Mouse (Mus musculus) kidney, embryonic 16.5 days (tissue): ENCODE data around the gene Kcnn1. TPM values are rescaled to one million over a fixed set of nuclear protein-coding genes. Genes with fewer than 3 reads are reported as not detected.
"Not testable (repeated sequence)": the region's sequence is repeated elsewhere in the genome, so short reads cannot be mapped to it uniquely, and the experiment has no call there.

Experiments used
- ATAC-seq: fragments of 200-750 bp; cut with Nextera tagmentation; 2 replicates; pipeline ENCODE4 v1.8.0; 2017; ENCODE audit warnings: moderate TSS enrichment; ENCODE audit not compliant: low FRiP score, low TSS enrichment
- H3K27ac ChIP-seq: fragments of 300-500 bp; sonication (generic); 2 replicates; pipeline ENCODE4 v1.5.1; 2014; ENCODE audit warnings: low read length
- H3K27me3 ChIP-seq: fragments of 300-500 bp; sonication (generic); 2 replicates; pipeline ENCODE4 v1.6.1; 2014; ENCODE audit warnings: low read length, control low read depth, mixed read lengths; ENCODE audit not compliant: insufficient read depth
- H3K36me3 ChIP-seq: fragments of 300-500 bp; sonication (generic); 2 replicates; pipeline ENCODE4 v1.6.1; 2014; ENCODE audit warnings: low read length, control low read depth, mixed read lengths; ENCODE audit not compliant: insufficient read depth
- H3K4me1 ChIP-seq: fragments of 300-500 bp; sonication (generic); 2 replicates; pipeline ENCODE4 v1.6.1; 2014; ENCODE audit warnings: low read length, control low read depth, mixed read lengths; ENCODE audit not compliant: insufficient read depth
- H3K4me2 ChIP-seq: fragments of 300-500 bp; sonication (generic); replicated peaks from 2 replicates; pipeline ENCODE4 v1.6.1; 2014; ENCODE audit warnings: low read depth, low read length
- H3K4me3 ChIP-seq: fragments of 300-500 bp; sonication (generic); 2 replicates; pipeline ENCODE4 v1.5.1; 2014; ENCODE audit warnings: mild to moderate bottlenecking, low read length
- H3K9ac ChIP-seq: fragments of 300-500 bp; sonication (generic); replicated peaks from 2 replicates; pipeline ENCODE4 v1.6.1; 2014; ENCODE audit warnings: low read length
- H3K9me3 ChIP-seq: fragments of 300-500 bp; sonication (generic); 2 replicates; pipeline ENCODE4 v1.6.1; 2016; ENCODE audit warnings: low read length, control low read depth
- WGBS: fragments of 180-500 bp; shearing (Covaris S2); extraction: QIAGEN DNeasy Blood & Tissue Kit; methylation state at CpG from one replicate; pipeline ENCODE4 v1.1.7; 2014; 5-methylcytosine and 5-hydroxymethylcytosine counted together
- polyA plus RNA-seq: library from polyadenylated mRNA; unstranded; fragments of >200 nt; fragmentation: Nextera tagmentation; extraction: Ambion mirVana; gene quantifications from 2 replicates; pipeline ENCODE4 v1.2.1, GENCODE M21; 2015

Gene Kcnn1
- polyA plus RNA-seq, 1 experiment from 2014 or later = 2.9 TPM

DNA sequence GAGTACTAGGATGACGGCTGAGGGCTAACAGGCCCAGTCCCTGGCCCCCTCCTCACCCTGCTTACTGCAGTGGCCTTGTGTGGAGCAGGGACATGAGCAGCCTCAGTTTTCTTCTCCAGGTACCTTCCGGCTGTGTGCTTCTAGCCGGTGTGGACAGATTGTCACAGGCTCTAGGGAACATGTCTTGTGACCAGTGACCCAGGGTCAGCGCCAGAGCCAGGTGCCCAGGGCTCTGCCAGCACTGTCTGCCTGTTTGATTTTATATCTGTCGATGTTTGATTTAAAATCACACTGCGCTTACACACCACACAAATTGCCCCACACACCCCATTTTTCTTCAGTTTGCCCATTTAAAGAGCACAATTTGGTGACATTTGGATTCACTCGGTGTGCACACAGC, 39.3 kb downstream of the Kcnn1 start:
- Histone ChIP-seq H3K4me1 (peaks cover 7% of the 10 kb centered on the region), H3K4me2 (no peak overlapping the region), H3K4me3 (no peak overlapping the region), H3K9me3 (peaks cover 6% of the 10 kb centered on the region; the same call in 1 of the 2 replicates), H3K36me3 (no peaks in the 10 kb centered on the region), H3K27ac (no peak overlapping the region), H3K27me3 (no peaks in the 10 kb centered on the region), H3K9ac (no peak overlapping the region)
- ATAC-seq = no peak
- 89% methylated on average over 7 of the region's 7 CpGs for WGBS

DNA sequence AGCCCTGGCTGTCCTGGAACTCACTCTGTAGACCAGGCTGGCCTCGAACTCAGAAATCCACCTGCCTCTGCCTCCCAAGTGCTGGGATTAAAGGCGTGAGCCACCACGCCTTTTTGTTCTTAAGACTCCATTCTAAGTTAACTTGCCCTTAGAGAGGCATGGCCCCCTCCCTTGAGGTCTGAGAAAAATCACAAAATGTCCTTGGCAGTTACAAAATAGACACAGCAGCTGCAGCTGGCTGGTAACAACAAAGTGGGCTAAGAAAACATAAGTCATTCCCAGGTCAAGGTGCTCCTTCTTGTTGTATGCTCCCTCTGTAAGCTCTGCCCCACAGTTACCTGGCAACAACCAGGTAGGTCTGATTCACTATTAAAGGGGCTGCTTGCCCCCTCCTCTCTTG, 40.5 kb downstream of the Kcnn1 start:
- not testable (repeated sequence) for H3K27me3 ChIP-seq, H3K9ac ChIP-seq, H3K27ac ChIP-seq, ATAC-seq, H3K36me3 ChIP-seq, H3K4me2 ChIP-seq, H3K4me1 ChIP-seq, H3K4me3 ChIP-seq
- peaks cover 12% of the 10 kb centered on the region; the same call in 1 of the 2 replicates for H3K9me3 ChIP-seq
- WGBS = 85% methylated on average over 3 of the region's 3 CpGs

GRCm38 (mm10) chr8:70821992-70822391, 41.1 kb downstream of the Kcnn1 start:
- Histone ChIP-seq H3K27me3 (peaks cover 3% of the 10 kb centered on the region; the same call in 1 of the 2 replicates), H3K27ac (no peak overlapping the region), H3K4me3 (no peak overlapping the region), H3K4me2 (no peak overlapping the region), H3K36me3 (no peaks in the 10 kb centered on the region), H3K4me1 (peaks cover 10% of the 10 kb centered on the region), H3K9ac (no peak overlapping the region; the same call in 1 of the 2 replicates), H3K9me3 (peaks cover 12% of the 10 kb centered on the region; the same call in 1 of the 2 replicates)
- ATAC-seq = no peak
- 33% methylated on average over 11 of the region's 11 CpGs for WGBS

- Histone ChIP-seq H3K4me2 (no peak overlapping the region), H3K9me3 (peaks cover 12% of the 10 kb centered on the region; the same call in 1 of the 2 replicates), H3K36me3 (no peaks in the 10 kb centered on the region), H3K9ac (no peak overlapping the region; the same call in 1 of the 2 replicates), H3K4me1 (peaks cover 15% of the 10 kb centered on the region), H3K4me3 (no peak overlapping the region), H3K27me3 (peaks cover 8% of the 10 kb centered on the region; the same call in 1 of the 2 replicates), H3K27ac (no peak overlapping the region)
- ATAC-seq = peak; percentile 19; the same call in 1 of the 2 replicates
- 16% methylated on average over 30 of the region's 30 CpGs for WGBS
These were observed 41.6 kb downstream of the Kcnn1 start for GRCm38 (mm10) chr8:70821399-70821962.

GRCm38 (mm10) chr8:70820101-70820935, 42.7 kb downstream of the Kcnn1 start:
- Histone ChIP-seq H3K27ac (no peak overlapping the region), H3K36me3 (no peaks in the 10 kb centered on the region), H3K4me3 (peak overlapping the region; percentile 31), H3K4me2 (peak overlapping the region; percentile 44), H3K27me3 (peaks cover 13% of the 10 kb centered on the region; the same call in 1 of the 2 replicates), H3K4me1 (peaks cover 15% of the 10 kb centered on the region), H3K9me3 (peaks cover 12% of the 10 kb centered on the region; the same call in 1 of the 2 replicates), H3K9ac (no peak overlapping the region; the same call in 1 of the 2 replicates)
- WGBS = 3% methylated on average over 31 of the region's 31 CpGs
- ATAC-seq = peak; percentile 86

DNA sequence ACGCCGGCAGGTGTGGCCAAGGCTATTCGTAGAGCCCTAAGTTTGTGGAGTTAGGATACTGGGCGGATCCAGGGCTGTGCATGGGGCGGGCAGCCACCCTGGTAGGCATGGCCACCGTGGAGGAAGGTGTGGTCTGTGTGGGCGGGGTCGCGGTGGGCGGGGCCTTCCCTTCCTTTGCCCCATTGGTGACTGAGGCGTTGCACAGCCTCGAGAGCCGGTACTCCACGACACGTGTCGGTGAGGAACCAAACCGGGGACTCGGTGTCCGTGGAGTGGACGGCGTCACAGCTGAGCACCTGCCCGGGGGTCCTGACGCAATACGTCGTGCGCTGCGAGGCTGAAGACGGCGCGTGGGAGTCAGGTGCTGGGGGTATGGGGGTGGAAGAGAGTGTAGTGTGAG, 46.4 kb downstream of the Kcnn1 start:
- Histone ChIP-seq H3K4me1 (peaks cover 10% of the 10 kb centered on the region), H3K9me3 (peaks cover 12% of the 10 kb centered on the region; the same call in 1 of the 2 replicates), H3K27me3 (peaks cover 13% of the 10 kb centered on the region; the same call in 1 of the 2 replicates), H3K4me2 (peak overlapping the region; percentile 47), H3K4me3 (peak overlapping the region; percentile 32), H3K27ac (no peak overlapping the region), H3K9ac (no peak overlapping the region; the same call in 1 of the 2 replicates), H3K36me3 (no peaks in the 10 kb centered on the region)
- WGBS = 7% methylated on average over 30 of the region's 30 CpGs
- ATAC-seq = peak; percentile 23; the same call in 1 of the 2 replicates

DNA sequence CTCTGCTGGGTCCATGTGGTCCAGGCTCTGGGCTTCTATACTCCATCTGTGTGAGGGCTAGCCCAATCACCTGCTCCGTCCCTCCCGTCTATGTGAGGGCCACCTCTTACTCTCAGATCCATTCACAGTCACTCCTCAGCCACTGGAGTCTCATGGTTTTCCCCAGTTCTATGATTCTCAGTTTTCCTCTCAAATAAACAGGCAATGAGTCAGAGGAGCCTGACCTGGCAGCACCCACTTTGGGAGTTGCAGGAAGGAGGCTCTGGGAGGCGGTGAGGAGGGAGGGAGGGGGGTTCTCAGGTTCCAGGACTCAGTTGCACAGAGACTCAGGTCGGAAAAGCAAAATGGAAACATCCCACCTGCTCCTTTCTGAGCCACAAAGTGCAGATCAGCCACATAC, 50.2 kb downstream of the Kcnn1 start:
- no peaks in the 10 kb centered on the region for H3K36me3 ChIP-seq
- H3K4me1 ChIP-seq = peaks cover 14% of the 10 kb centered on the region
- no peak overlapping the region for H3K4me3 ChIP-seq
- no peak overlapping the region for H3K27ac ChIP-seq
- ATAC-seq = no peak
- no peaks in the 10 kb centered on the region for H3K9me3 ChIP-seq
- no peak overlapping the region for H3K4me2 ChIP-seq
- peaks cover 13% of the 10 kb centered on the region; the same call in 1 of the 2 replicates for H3K27me3 ChIP-seq
- no peak overlapping the region for H3K9ac ChIP-seq
- 43% methylated on average over 4 of the region's 4 CpGs for WGBS

- Histone ChIP-seq H3K4me1 (peaks cover 11% of the 10 kb centered on the region), H3K27ac (no peak overlapping the region), H3K36me3 (no peaks in the 10 kb centered on the region), H3K9ac (no peak overlapping the region), H3K4me3 (no peak overlapping the region), H3K9me3 (no peaks in the 10 kb centered on the region), H3K27me3 (peaks cover 11% of the 10 kb centered on the region; the same call in 1 of the 2 replicates), H3K4me2 (no peak overlapping the region)
- ATAC-seq = no peak
- 36% methylated on average over 4 of the region's 4 CpGs for WGBS
These were observed 51.0 kb downstream of the Kcnn1 start for GRCm38 (mm10) chr8:70812055-70812454.

DNA sequence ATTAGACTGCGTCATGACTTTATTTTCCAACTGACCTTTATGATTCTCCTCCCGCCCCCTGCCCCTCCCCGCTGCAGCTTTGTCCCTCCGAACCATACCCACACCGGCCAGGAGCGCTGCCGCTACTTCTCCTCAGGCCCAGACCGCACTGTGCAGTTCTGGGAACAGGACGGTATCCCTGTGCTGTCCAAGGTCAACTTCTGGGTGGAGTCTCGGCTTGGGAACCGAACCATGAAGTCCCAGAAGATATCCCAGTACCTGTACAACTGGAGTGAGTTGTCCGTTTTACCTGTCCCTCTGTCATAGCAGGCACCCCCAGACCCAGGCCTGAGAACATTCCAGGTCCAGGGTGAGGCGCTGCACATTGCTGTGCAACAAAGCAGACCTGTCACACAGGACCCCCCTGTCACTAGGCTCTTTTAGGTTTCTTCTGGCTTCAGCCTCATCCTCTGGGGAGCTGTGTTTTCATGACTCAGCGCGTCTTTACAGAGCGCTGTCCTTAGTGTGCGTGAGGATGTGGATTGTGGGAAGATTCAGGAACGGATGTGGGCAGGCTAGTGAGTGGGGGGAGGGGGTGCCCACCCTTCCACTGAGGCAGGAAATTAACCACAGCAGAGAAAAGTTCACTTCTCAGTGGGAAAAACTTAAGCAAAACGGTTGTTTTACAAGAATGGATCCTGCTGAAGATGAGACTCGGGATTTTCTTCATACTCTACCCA, 51.9 kb downstream of the Kcnn1 start:
- ATAC-seq = no peak
- H3K27me3 ChIP-seq = peaks cover 2% of the 10 kb centered on the region; the same call in 1 of the 2 replicates
- H3K4me1 ChIP-seq = 0 out of 2 replicates have a peak, but pooled peaks cover 6% of the 10 kb centered on the region
- no peak overlapping the region for H3K4me2 ChIP-seq
- no peak overlapping the region for H3K27ac ChIP-seq
- 67% methylated on average over 20 of the region's 20 CpGs for WGBS
- H3K36me3 ChIP-seq = no peaks in the 10 kb centered on the region
- H3K9ac ChIP-seq = no peak overlapping the region
- H3K9me3 ChIP-seq = no peaks in the 10 kb centered on the region
- H3K4me3 ChIP-seq = no peak overlapping the region
